Mouse (Mus musculus): Measurements from ENCODE around the gene Lrrfip1.

Lrrfip1 gene

DNA sequence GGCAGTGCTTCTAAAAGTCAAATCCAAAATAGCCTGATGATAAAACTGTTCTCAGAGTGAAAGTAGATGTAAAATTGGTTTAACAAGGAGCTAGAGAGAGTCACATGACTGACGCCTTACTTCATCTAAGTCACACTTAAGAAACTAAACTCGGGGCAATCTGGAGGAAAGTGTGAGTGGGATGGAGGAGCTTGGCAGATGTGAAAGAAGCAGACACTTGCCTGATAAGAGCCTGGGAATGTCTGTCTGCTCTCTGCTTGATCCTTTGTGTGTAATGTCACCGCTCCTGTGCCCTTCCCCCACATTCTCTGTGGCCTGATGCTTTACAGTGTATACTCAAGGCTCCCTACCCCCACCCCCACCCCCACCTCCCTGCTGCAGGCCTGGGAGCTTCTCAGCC lies 87.8 kb downstream of the Lrrfip1 start:
- no peak for DNase-seq (ENCODE audit: low spot score in 2 of 2)

DNA sequence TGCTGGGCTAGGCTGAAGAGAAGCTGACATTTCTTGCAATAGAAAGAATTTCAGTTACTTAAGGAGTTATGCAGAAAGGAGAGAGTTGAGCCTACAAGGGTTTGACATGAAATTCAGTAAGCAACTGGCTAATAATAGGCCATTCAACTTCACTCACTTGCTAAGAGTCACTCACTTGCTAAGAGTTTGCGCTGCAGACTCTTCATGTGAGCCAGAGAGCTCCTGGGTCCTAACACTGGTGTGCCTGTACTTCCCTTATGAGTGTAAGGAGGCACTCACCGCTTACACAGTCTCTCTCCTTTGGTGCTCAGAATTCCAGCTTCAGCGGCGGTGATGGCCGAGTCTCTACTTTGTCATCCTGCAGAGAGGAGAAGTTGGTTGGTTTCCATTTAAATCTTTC lies 88.2 kb downstream of the Lrrfip1 start:
- no peak for DNase-seq (ENCODE audit: low spot score in 2 of 2)

DNA sequence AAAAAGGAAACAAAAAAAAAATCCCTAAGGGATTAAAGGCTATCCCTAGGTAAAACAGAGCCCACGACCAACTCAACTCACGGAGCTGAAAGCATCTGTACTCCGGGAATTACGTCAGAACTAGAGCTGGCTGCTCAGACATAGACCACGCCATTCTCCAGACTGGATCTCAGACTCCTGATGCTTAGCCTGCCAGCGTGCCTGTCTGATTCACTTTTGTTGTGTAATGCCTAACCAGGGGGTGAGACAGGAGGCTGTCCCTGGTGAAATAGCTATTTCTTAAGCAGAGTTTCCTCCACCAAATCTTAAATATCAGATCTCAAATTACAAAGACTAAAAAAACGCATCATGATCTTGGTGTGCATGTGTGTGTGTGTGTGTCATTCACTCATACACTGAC lies 89.5 kb downstream of the Lrrfip1 start:
- no peak for DNase-seq (ENCODE audit: low spot score in 2 of 2)

DNA sequence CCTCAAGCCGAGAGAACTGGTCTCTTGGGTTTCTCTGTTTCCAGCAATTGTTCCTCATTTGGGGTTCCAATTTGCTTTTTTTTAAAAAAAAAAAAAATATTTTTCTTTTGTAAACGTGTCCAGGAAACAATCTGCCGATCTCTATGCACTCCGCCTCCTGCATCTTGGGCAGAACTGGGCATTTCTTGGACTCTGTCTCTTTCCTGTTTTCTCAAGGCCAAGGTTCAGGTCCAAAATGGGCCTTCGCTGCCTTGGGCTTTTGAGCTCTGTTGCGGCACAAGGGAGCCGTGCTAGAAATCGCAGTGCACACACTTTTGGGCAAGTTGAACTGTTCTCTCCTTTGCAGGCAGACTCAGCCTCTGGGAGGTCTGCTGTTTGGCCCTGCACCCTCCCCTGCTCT lies 90.4 kb downstream of the Lrrfip1 start:
- no peak for DNase-seq (ENCODE audit: low spot score in 2 of 2)

DNA sequence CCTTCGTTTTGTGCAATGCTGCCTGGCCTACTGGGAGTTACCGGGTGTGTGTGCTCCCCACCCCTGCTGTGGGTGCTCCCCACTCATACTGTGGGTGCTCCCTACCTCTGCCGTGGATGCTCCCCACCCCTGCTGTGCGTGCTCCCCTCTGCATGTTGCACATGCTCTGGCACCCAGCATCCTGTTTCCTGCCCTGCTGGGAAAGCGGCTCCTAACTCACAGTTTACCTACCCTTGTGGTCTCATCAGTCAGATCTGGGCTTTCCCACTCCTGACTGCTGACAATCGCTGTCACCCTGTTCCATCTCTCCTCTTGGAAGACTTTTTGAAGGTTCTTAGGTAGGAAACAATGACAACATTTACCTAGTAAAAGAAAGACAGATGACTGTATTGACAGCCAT lies 91.9 kb downstream of the Lrrfip1 start:
- DNase-seq (ENCODE audit: low spot score in 2 of 2) = no peak

DNA sequence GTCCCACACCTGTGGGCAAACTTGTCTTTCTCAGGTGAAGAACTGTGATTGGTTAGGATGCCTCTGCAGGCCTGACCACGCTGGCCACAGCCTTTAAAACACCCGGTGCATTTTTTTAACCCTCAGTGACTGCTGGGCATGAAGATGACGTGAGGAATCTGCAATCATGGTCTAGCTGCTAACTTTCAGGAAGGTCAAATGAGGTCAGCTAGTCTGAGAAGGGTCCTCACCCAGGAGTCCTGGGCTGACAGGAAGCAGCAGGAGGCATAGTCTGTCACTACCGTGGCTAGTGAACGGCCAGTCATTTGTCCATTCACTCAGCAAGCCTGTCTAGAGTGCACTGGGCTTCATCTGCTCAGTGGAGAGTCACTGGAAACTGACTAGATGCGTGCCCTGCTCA lies 93.9 kb downstream of the Lrrfip1 start:
- peak; percentile 60 to 73 for DNase-seq (ENCODE audit: low spot score in 2 of 2)

DNA sequence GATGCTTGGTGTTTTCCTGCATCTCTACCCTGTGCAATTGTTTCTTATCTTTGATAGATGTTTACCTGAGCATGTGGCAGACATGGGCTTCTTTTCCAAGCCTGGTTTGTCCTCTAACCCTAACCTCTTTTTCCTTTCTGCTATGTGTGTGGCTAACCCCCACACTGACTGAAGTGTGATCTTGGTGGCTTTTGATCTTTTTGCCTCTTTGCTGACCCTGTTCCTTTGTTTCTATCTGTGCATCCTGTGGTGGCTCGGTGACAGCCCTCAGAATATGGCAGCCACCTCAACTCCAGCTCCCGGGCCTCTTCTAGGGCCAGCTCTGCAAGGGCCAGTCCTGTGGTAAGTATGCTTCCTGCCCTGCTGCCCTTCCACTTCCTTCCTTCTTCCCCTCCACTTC lies 94.8 kb downstream of the Lrrfip1 start:
- DNase-seq (ENCODE audit: low spot score in 2 of 2) = peak; percentile 53 to 69

DNA sequence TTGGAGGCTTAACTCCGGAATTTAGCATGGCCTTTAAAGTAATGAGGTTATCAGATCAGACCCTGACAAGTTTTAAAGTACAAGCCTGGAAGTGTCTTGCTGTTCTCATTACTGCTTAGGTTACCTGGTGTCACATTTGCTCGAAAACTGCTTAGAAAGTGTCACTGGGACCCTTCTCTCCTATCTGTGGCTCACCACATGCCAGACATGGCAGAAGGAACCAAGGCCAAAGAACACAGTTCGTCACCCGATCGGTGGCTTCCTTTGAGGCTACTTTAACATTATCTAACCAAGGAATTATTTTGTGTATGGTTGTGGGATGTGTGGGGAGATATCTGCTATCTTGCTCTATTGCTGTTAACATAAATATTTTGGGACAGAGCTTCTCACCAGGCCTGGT lies 95.5 kb downstream of the Lrrfip1 start:
- DNase-seq (ENCODE audit: low spot score in 2 of 2) = peak; percentile 50 to 58

DNA sequence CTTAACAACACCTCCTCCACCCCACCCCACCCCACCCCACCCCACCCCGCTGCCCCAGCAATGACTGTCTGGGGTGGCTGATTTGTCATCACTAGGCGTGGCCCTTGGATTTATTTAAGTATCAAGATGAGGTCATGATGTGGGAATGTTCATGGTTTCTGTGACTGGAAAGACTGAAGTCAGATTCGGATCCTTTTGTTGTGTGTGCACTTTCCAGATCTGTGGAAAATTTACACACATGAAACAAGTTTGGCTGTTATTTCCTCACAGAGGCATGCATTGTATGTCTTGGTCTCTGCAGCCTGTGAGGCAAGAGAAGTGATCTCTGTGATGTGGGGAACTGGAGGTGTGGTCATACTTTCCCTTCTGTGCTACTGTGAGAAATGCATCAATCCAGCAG lies 96.7 kb downstream of the Lrrfip1 start:
- DNase-seq (ENCODE audit: low spot score in 2 of 2) = peak; percentile 39 to 44

DNA sequence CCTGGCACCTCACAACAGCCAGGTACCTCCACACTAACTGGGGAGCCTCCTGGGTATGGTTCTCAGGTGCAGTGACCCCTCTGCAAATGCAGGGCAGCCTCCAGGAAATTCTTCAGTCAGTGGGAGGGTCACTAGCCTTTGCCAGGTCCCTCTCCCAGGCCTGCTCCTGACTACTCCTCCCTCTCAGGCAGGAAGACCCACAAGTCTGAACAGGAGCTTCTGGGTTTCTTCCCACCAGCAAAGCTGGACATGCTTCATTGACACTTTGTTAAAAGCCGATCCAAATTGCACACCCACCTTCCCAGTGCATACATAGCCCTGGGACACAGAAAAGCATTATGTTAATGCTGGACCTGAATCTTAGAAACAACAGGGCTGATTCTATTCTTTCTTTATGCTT lies 97.3 kb downstream of the Lrrfip1 start:
- no peak for DNase-seq (ENCODE audit: low spot score in 2 of 2)

DNA sequence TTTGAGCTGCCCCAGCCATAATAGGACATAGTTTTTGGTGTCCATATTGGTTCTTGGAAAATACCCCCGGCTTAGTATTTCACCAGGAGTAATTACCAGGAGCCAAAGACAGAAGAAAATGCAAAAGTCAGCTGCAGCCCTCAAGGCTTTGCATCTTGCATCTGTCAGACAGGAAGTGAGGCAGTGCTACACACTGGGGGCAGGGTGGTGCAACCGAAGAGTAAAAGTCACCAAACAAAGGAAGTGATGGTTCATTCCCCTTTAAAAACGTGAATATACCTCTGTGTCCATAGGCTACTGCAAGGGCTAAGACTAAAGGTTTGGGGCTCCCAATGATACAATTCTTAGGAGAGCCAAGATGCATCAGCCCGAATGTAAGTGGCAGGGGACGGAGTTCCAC lies 98.0 kb downstream of the Lrrfip1 start:
- DNase-seq (ENCODE audit: low spot score in 2 of 2) = peak; percentile 53 to 61

DNA sequence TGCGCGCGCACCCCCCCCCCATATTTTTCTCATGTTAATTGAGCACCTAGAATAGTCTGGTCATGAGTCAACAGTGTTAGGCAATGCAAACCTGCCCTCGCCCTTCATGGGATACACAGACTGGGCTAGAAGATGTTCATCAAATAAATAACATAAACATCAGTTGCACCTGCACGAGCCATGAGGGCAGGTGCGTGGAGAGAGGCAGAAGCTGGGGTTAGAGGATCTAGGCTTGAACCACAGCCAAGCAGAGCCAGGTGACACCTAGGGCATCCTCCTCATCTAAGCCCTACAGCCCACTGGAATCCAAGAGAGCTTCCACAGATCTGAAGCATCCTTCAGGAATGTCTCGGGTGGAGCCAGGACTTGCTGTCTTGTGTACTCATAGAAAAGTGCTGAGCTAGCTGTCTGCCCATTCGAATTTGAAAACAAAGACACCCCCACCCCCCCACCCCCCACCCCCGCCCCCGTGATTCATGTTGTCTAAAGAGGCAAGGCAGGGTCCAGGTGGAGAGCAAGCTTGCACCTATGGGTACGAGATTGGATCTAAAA lies 98.8 kb downstream of the Lrrfip1 start:
- DNase-seq (ENCODE audit: low spot score in 2 of 2) = no peak

DNA sequence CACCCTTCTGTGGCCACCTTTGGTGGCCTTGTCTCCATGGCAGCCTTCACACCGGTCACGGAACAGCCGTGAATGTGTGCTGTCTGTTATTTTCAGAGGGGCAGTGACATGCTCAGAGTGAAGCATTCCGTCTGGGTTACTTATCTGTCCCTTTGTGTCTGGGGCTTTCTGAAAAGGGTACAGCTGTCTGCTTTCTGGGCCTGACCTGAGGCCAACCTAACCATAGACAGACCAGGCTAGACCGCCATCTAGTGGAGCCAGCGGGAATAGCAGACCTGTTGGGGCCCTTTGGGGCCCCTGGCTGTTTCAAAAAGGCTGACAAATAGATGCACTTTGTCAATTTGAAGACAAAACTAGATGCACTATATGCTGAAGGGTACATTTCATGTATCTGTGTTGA lies 100.3 kb downstream of the Lrrfip1 start:
- peak; percentile 85 to 86 for DNase-seq (ENCODE audit: low spot score in 2 of 2)

DNA sequence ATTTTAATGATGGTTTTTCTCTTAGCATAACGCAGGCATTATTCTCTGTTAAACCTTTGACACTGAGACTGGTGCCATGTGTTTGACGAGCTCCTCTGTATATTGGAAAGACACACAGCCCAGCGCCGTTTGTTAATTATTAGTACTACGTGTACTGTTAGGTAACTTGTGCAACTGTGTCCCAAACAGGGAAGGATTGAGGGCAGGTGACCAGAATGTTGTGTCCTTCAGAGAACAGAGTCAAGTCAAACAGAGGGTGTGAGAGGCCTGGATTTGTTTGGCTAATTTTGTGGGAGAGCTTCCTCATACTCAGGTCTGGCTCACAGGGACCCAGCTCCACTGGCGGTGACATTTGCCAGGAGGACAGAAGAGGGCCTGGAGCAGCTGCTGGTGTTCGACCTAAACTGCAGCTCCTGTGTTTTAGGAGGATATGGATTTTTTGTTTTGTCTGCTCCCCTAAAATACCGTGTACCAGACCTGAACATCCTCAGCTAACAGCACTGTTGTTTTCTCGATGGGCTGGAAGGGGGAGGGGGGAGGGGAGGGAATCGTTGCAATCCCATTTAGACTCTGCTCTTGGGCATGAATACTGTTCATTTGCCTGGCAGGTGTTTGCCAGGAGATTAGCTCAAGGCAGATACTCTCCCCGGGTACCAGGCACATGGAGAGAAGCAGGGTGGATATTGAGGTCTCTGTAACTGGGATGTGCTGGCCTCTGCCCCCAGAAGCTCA lies 103.3 kb downstream of the Lrrfip1 start:
- no peak for DNase-seq (ENCODE audit: low spot score in 2 of 2)

DNA sequence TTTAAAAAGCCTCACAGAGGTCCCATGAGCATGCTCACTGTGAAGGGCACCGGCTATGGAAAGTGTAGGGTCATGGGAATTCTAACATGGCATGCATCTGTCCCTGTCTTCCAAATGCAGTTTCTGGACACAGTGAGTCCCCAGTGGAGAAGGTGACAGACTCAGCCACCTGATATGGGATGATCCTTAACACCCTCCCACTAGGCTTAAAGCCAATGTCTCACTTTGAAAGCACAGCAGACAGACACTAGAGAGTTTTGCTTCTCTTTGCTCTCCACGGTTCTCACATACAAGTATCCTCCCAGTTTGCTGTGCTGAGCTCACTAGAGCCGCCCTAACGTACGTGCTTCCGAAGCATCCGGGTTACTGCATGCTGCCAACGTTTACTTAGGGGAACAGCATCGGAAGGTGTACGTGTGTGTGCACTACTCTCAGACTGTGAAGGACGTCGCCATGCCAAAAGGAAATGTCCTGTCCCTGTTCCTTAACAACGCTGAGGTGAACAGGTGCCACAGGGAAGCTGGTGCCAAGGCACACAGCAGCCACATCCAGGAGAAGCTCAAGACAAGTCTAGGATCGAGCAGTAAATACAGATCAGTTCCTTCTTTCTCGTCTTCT lies 104.9 kb downstream of the Lrrfip1 start:
- no peak for DNase-seq (ENCODE audit: low spot score in 2 of 2)

DNA sequence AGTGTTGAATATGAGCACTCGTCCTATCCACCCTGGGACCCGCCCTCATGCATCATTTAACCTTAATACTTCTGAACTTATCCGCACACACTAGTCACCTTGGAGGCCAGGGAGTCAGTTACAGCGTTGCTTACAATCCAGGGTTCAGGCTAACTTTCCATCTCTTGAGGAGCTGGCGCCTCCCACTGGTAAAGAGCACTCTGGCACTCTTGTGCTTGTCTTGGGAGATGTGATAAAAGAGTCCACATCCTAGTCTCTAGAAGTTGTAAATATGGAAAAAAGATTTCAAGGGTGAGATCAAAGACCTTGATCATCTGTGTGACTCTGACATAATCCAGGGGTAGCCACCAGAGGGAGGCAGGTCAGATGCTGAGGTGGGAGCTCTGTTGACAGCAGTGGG lies 109.0 kb downstream of the Lrrfip1 start:
- no peak for DNase-seq (ENCODE audit: low spot score in 2 of 2)

DNA sequence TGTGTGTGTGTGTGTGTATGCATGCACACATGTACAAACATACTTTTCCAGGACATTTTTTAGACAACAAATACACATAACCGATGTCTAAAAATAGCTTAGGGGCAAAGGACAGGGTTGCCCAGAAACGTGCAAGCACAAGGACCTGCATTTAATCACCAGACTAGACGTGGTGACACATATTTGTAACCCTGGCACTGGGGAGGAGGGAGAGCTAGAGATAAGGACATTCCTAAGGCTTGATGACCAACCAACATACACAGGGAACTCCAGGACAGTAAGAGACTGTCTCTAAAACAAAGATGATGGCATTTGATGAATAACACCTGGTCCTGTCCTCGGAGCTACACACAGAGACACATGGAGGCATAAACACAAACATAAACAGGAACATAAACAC lies 110.8 kb downstream of the Lrrfip1 start:
- DNase-seq (ENCODE audit: low spot score in 2 of 2) = no peak

DNA sequence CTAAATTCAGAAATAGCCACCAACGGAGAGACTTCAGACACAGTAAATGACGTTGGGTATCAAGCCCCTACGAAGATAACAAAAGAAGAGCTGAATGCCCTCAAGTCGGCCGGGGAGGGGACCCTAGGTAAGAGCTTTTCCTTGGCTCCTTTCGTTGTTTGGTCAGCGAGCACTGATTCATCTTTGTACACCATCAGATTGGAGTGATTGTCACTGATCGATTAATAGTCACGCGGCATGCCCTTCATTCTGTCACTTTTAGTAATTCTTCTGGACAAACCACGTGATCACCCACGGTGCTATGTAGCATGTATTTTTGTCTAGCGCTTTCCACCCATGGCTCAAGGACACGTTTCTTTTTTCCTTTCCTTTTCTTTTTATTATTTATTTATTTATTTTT lies 113.6 kb downstream of the Lrrfip1 start:
- DNase-seq (ENCODE audit: low spot score in 2 of 2) = no peak

DNA sequence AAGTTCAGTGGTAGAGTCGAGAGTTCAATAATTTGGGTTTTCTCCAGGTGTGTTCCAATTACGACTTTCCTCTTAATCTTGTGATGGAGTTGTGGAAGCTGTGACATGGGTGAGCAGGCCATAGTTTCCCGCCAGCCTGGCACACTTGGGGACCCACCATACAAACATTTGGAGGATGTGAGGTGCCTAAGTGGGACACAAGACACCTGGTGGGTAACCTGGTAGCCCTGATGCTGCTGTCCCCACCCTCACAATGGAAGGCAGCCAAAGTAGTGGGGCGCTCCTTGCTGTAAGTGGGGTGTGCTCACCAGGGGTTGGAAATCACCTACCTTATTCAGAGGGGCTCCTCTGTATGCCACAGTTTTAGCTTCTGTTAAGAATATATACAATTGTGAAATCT lies 114.1 kb downstream of the Lrrfip1 start:
- DNase-seq (ENCODE audit: low spot score in 2 of 2) = no peak

DNA sequence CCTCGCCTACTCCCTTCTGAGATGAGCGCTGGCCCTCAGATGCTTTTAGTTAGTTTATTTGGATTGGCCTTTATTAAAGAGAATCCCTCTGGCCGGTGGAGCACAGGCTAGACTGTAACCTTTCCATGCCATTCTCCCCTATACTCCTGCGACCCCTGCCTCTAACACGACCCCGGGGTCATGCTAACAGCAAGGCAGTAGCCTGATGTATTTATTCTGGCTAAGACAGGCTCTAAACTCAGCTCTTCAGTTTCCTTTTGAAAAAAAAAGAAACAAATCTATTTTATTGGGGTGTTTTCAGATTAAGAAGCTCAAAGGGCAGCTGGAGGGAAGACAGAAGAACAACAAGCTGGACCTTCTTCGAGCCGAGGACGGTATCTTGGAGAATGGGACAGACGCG lies 123.6 kb downstream of the Lrrfip1 start:
- DNase-seq (ENCODE audit: low spot score in 2 of 2) = no peak

DNA sequence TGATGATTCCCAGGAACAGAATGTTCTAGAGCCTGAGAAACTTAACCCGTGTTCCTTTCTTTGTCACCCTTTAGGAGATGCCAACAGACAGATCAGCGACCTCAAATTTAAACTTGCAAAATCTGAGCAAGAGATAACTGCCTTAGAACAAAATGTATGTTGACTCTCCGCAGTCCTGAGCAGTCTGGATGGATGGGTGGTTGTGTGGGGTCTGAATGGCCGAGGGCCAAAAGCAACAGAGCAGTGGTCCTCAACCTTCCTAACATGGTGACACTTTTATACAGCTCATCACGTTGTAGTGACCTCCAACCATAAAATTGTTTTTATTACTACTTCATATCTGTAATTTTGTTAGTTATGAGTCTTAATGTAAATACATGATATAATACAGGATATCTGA lies 124.5 kb downstream of the Lrrfip1 start:
- no peak for DNase-seq (ENCODE audit: low spot score in 2 of 2)

DNA sequence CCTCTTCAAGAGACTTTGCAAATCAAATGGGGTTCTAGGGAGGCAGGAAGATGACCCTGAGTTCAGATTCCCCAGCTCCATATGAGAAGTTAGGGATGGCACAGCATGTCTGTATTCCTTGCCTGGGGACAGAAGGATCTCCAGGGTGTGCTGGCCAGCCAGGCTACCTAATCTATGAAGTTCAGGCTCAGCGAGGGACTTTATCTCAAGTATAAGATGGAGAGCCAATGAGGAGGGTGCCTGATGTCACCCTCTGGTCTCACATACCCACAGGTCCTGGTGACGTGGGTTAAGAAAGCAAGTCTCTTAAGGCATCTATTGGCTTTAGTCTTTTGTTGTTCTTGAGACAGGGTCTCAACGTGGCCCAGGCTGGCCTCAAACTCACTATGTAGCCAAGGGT lies 124.9 kb downstream of the Lrrfip1 start:
- no peak for DNase-seq (ENCODE audit: low spot score in 2 of 2)

DNA sequence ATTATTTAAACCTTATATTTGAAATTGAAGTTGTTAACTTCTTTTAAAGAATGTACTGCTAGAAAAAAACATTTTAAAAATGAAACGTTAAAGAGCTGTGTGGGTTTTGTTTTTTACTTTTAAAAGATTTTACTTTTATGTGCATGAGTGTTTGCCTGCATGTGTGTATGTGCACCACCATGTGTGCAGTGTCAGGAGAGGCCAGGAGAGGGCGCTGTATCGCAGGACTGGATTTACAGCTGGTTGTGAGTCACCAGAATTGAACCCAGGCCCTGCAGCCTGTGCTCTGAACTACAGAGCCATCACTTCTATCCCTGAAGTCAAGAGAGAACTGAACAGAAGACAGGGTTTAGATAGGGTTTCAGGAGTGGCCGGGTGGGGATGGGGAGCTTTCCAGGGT lies 130.3 kb downstream of the Lrrfip1 start:
- DNase-seq (ENCODE audit: low spot score in 2 of 2) = no peak

DNA sequence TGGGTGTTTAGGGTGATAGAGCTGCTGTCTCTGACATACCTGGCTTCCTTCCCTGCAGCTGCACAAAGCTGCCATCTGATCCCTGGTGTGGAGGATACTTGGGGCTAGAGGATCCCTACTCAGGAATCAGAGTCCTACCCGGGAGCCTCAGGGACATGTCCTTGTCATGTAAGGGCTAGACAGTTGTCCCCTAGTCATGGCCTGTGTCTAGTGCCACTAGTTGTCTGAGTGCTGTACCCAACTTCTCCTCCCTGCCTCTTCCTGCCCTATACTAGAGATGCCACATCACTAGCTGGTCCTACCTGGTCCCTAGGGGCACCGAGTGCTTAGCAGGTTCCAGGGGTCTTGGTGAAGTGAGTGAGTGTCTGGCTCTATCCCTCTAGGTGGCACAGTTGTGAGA lies 138.5 kb downstream of the Lrrfip1 start:
- no peak for DNase-seq (ENCODE audit: low spot score in 2 of 2)

Measured in natural killer cell, adult 2 months (primary cell).